Mouse (Mus musculus) layer of hippocampus, postnatal 36 days (tissue): ENCODE data around the gene Lsmem1. TPM values are rescaled to one million over a fixed set of nuclear protein-coding genes. Genes with fewer than 3 reads are reported as not detected.
"Not testable (repeated sequence)": the region's sequence is repeated elsewhere in the genome, so short reads cannot be mapped to it uniquely, and the experiment has no call there.

Experiments used
- DNase-seq, 2 experiments: peaks; one replicate each; pipeline ENCODE4 v3.0.0; 2022
- total RNA-seq, 2 experiments: library from RNA; stranded (reverse); gene quantifications; 2 replicates each; pipeline ENCODE4 v1.2.3; 2021

The Lsmem1 gene
- total RNA-seq, 2 experiments from 2014 or later, result 0.30 to 0.51 TPM

GRCm38 (mm10) chr12:40214888-40215876, 15.9 kb upstream of the Lsmem1 start:
- DNase-seq, result no peak

GRCm38 (mm10) chr12:40209049-40209448, 9.8 kb upstream of the Lsmem1 start:
- DNase-seq, result no peak

- no peak for DNase-seq
These were observed 8.6 kb upstream of the Lsmem1 start for GRCm38 (mm10) chr12:40207909-40208308.

GRCm38 (mm10) chr12:40202161-40203035, 3.1 kb upstream of the Lsmem1 start:
- no peak for DNase-seq

GRCm38 (mm10) chr12:40200484-40201235, 1.4 kb upstream of the Lsmem1 start:
- DNase-seq, result no peak

GRCm38 (mm10) chr12:40199795-40200402, 609 bp upstream of the Lsmem1 start:
- DNase-seq, result peak; percentile 62 to 71

GRCm38 (mm10) chr12:40198427-40198826, 863 bp downstream of the Lsmem1 start:
- no peak for DNase-seq

- DNase-seq, result no peak
These were observed 1.3 kb downstream of the Lsmem1 start for GRCm38 (mm10) chr12:40198019-40198418.

- DNase-seq, result no peak
These were observed 1.8 kb downstream of the Lsmem1 start for GRCm38 (mm10) chr12:40197511-40197910.

GRCm38 (mm10) chr12:40185474-40185873, 13.8 kb downstream of the Lsmem1 start:
- DNase-seq, result no peak

GRCm38 (mm10) chr12:40177089-40177488, 22.2 kb downstream of the Lsmem1 start:
- no peak for DNase-seq

GRCm38 (mm10) chr12:40176158-40176557, 23.1 kb downstream of the Lsmem1 start:
- no peak for DNase-seq

- not testable (repeated sequence) for DNase-seq
These were observed 24.1 kb downstream of the Lsmem1 start for GRCm38 (mm10) chr12:40175171-40175570.

GRCm38 (mm10) chr12:40171637-40172036, 27.7 kb downstream of the Lsmem1 start:
- no peak for DNase-seq

- DNase-seq, result no peak
These were observed 29.6 kb downstream of the Lsmem1 start for GRCm38 (mm10) chr12:40169675-40170074.

- DNase-seq, result no peak
These were observed 34.7 kb downstream of the Lsmem1 start for GRCm38 (mm10) chr12:40164621-40165020.

GRCm38 (mm10) chr12:40160777-40161176, 38.5 kb downstream of the Lsmem1 start:
- no peak for DNase-seq

- no peak for DNase-seq
These were observed 45.1 kb downstream of the Lsmem1 start for GRCm38 (mm10) chr12:40154188-40154587.

GRCm38 (mm10) chr12:40152353-40153069, 46.8 kb downstream of the Lsmem1 start:
- DNase-seq, result no peak

- DNase-seq, result no peak
These were observed 52.0 kb downstream of the Lsmem1 start for GRCm38 (mm10) chr12:40147319-40147718.

GRCm38 (mm10) chr12:40146510-40146909, 52.8 kb downstream of the Lsmem1 start:
- no peak for DNase-seq
